In the genomic region with DNA sequence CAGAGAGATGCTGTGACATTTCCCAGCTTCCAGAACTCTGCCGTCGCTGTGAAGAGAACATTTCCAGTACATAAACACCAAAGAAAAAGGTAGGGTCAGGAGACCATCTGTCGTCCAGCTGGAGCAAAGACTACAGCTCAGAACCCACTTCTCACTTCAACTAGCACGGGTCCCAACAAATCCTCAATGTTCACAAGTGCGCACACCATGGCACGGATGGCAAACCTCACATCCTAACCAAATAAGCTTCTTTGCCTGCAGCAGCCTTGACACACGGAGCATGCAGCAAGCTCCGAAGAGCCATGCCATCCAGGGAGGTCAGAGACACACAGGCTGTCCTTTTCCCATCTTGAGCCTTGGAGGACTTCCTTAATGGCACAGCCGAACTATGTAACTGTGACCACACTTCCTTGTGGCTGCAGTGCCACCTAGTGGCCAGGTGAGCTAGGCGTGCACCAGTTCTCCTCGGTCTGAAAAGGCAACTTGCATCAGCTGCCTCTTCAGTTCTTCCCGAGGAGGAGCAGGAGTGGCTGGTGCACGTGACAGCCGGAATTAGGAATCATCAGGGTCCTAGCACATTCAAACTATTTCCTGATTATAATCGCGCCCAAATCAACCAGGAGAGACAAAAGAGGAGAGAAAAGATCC, we compare ENCODE assay signal across 8 mouse cellular contexts.
DNase-seq lines count a peak whose midpoint lies in the region; ATAC-seq and TF ChIP-seq lines count a peak whose summit lies in the region.

No protein-coding gene starts in this region.

- H3K36me3 ChIP-seq in MEL (ENCODE audit: control insufficient read depth in 1 of 2, insufficient read depth in 2 of 2, low read length in 2 of 2) = peaks cover 0 to 22% of the 10 kb centered on the region in 2 experiments; a peak in 2 of 4 replicates
- no peaks in the 10 kb centered on the region for H3K36me3 ChIP-seq in forebrain, embryonic 15.5 days
- no peaks in the 10 kb centered on the region for H3K36me3 ChIP-seq in lung, embryonic 15.5 days
- no peaks in the 10 kb centered on the region for H3K36me3 ChIP-seq in thymus, adult 2 months (ENCODE audit: control insufficient read depth, insufficient read depth, low read length)

- peak; percentile 90 for DNase-seq in MEL (ENCODE audit: low read depth, low spot score)
- peak; percentile 77 for DNase-seq in cerebellum, adult 11-12 months
- peak; percentile 67 to 82 for DNase-seq in layer of hippocampus, adult 2 months (ENCODE audit: low spot score in 2 of 2)
- peak; percentile 44 for DNase-seq in ovary, adult 18-20 months (ENCODE audit: low spot score)
- DNase-seq in thymus, adult 2 months = peak; percentile 71

- H3K9ac ChIP-seq in MEL (ENCODE audit: control insufficient read depth, low read depth, low read length, poor library complexity, severe bottlenecking) = no peak overlapping the region
- H3K9ac ChIP-seq in forebrain, embryonic 15.5 days (replicated peaks) = no peak overlapping the region
- H3K9ac ChIP-seq in lung, embryonic 15.5 days = no peak overlapping the region

- no peak for TF ChIP-seq POLR2A in MEL (IDR thresholded peaks at IDR 0.05; ENCODE audit: control insufficient read depth in 1 of 2, insufficient read depth in 1 of 2, low read depth in 1 of 2, low read length in 2 of 2, poor library complexity in 1 of 2)
- TF ChIP-seq POLR2A in thymus, adult 2 months (IDR thresholded peaks at IDR 0.05; ENCODE audit: control insufficient read depth, extremely low read depth, insufficient read depth, low read length, poor library complexity) = no peak

- TF ChIP-seq EP300 in MEL (IDR thresholded peaks at IDR 0.05; ENCODE audit: low read depth in 1 of 2, low read length in 2 of 2) = 0 out of 4 replicates have a peak, but pooled peaks of 1 of the 2 experiments have one; percentile 14

- H3K9me3 ChIP-seq in MEL (replicated peaks; ENCODE audit: insufficient read depth, low read length) = no peaks in the 10 kb centered on the region
- no peaks in the 10 kb centered on the region for H3K9me3 ChIP-seq in forebrain, embryonic 15.5 days
- no peaks in the 10 kb centered on the region for H3K9me3 ChIP-seq in lung, embryonic 15.5 days

- 35% methylated on average over 16 of the region's 16 CpGs for WGBS in forebrain, embryonic 15.5 days
- WGBS in lung, embryonic 15.5 days = 30% methylated on average over 16 of the region's 16 CpGs
- whole genome bisulfite sequencing in thymus, adult 2 months = 38% methylated on average over 16 of the region's 16 CpGs

- no peak overlapping the region for H3K27ac ChIP-seq in MEL (ENCODE audit: control insufficient read depth, low read depth, low read length)
- no peak overlapping the region for H3K27ac ChIP-seq in forebrain, embryonic 15.5 days (replicated peaks)
- H3K27ac ChIP-seq in layer of hippocampus, adult 2 months = no peak overlapping the region
- H3K27ac ChIP-seq in lung, embryonic 15.5 days = no peak overlapping the region
- H3K27ac ChIP-seq in thymus, adult 2 months (ENCODE audit: control insufficient read depth, insufficient read depth, low read length) = no peak overlapping the region

- H3K4me3 ChIP-seq in MEL (ENCODE audit: control insufficient read depth in 1 of 2, insufficient read depth in 1 of 2, low read depth in 2 of 2, low read length in 2 of 2) = no peak overlapping the region
- no peak overlapping the region for H3K4me3 ChIP-seq in forebrain, embryonic 15.5 days
- H3K4me3 ChIP-seq in layer of hippocampus, adult 2 months = no peak overlapping the region
- no peak overlapping the region for H3K4me3 ChIP-seq in lung, embryonic 15.5 days
- no peak overlapping the region for H3K4me3 ChIP-seq in thymus, adult 2 months (ENCODE audit: control insufficient read depth, insufficient read depth, low read length)

- no peaks in the 10 kb centered on the region for H3K27me3 ChIP-seq in MEL (ENCODE audit: control insufficient read depth in 1 of 2, insufficient read depth in 2 of 2, low read length in 2 of 2)
- no peaks in the 10 kb centered on the region for H3K27me3 ChIP-seq in forebrain, embryonic 15.5 days
- H3K27me3 ChIP-seq in lung, embryonic 15.5 days = peaks cover 3% of the 10 kb centered on the region; the same call in 1 of the 2 replicates
- H3K27me3 ChIP-seq in thymus, adult 2 months (ENCODE audit: control insufficient read depth, insufficient read depth, low read length) = no peaks in the 10 kb centered on the region

- no peak; the same call in none of the 2 replicates for TF ChIP-seq RAD21 in MEL (IDR thresholded peaks at IDR 0.05; ENCODE audit: low read depth, low read length)

- no peaks in the 10 kb centered on the region for H3K79me2 ChIP-seq in MEL (ENCODE audit: control insufficient read depth, insufficient read depth, low read length, poor library complexity)

- peak; percentile 90 to 98 (median 95) for TF ChIP-seq CTCF in MEL (IDR thresholded peaks at IDR 0.05 in 2 of 3, conservative IDR thresholded peaks at IDR 0.05 in 1 of 3; ENCODE audit: control insufficient read depth in 1 of 3, insufficient read depth in 1 of 3, low read depth in 2 of 3, low read length in 3 of 3, poor library complexity in 1 of 3, severe bottlenecking in 1 of 3)
- peak; percentile 95 for TF ChIP-seq CTCF in layer of hippocampus, adult 2 months (conservative IDR thresholded peaks at IDR 0.05)
- peak; percentile 80; the same call in 1 of the 2 replicates for TF ChIP-seq CTCF in thymus, adult 2 months (IDR thresholded peaks at IDR 0.05; ENCODE audit: borderline replicate concordance, control insufficient read depth, extremely low read depth, insufficient read depth, low read length, poor library complexity)

- peaks cover 2 to 21% of the 10 kb centered on the region in 2 experiments for H3K4me1 ChIP-seq in MEL (ENCODE audit: control insufficient read depth in 1 of 2, insufficient read depth in 2 of 2, low read length in 2 of 2)
- H3K4me1 ChIP-seq in forebrain, embryonic 15.5 days = peaks cover 4% of the 10 kb centered on the region; the same call in 1 of the 2 replicates
- H3K4me1 ChIP-seq in lung, embryonic 15.5 days = no peaks in the 10 kb centered on the region; the same call in 1 of the 2 replicates
- H3K4me1 ChIP-seq in thymus, adult 2 months (replicated peaks; ENCODE audit: control insufficient read depth, insufficient read depth, low read length) = no peaks in the 10 kb centered on the region

- H3K4me2 ChIP-seq in forebrain, embryonic 15.5 days (replicated peaks) = no peak overlapping the region
- no peak overlapping the region for H3K4me2 ChIP-seq in lung, embryonic 15.5 days

- peak; percentile 93 for ATAC-seq in forebrain, embryonic 15.5 days (replicated peaks)
- peak; percentile 93 to 98 for ATAC-seq in hematopoietic stem cell, adult 5-6 weeks (replicated peaks in 1 of 2; ENCODE audit: insufficient read depth in 1 of 2, low FRiP score in 2 of 2, low TSS enrichment in 1 of 2, low read depth in 1 of 2, poor library complexity in 2 of 2, severe bottlenecking in 2 of 2)
- peak; percentile 67 for ATAC-seq in lung, embryonic 15.5 days (ENCODE audit: borderline replicate concordance, extremely low read depth, low FRiP score, low TSS enrichment)

TF ChIP-seq in MEL, 35 proteins besides CTCF, POLR2A, EP300 and RAD21 (continues in another document):
- TF ChIP-seq NRF1 (IDR thresholded peaks at IDR 0.05; ENCODE audit: insufficient read depth, low read depth, low read length, poor library complexity, severe bottlenecking) (no peak), ZC3H11A (IDR thresholded peaks at IDR 0.05; ENCODE audit: low read depth, low read length) (peak; percentile 99), MAFK (IDR thresholded peaks at IDR 0.05; ENCODE audit: borderline replicate concordance, low read depth, low read length) (no peak), USF2 (IDR thresholded peaks at IDR 0.05; ENCODE audit: borderline replicate concordance in 1 of 2, insufficient read depth in 1 of 2, low read depth in 1 of 2, low read length in 2 of 2) (0 out of 4 replicates have a peak, but pooled peaks of 1 of the 2 experiments have one; percentile 13), ELF1 (IDR thresholded peaks at IDR 0.05; ENCODE audit: low read depth, low read length) (peak; percentile 52; the same call in 1 of the 2 replicates), NELFE (IDR thresholded peaks at IDR 0.05; ENCODE audit: low read depth, low read length) (no peak), GATA1 (IDR thresholded peaks at IDR 0.05; ENCODE audit: low read depth, low read length) (0 out of 2 replicates have a peak, but pooled peaks have one; percentile 5), GABPA (IDR thresholded peaks at IDR 0.05; ENCODE audit: low read depth, low read length) (no peak), MYC (IDR thresholded peaks at IDR 0.05; ENCODE audit: low read depth, low read length) (peak; percentile 57; the same call in 1 of the 2 replicates), UBTF (IDR thresholded peaks at IDR 0.05; ENCODE audit: borderline replicate concordance, insufficient read depth, low read depth, low read length) (no peak), HCFC1 (IDR thresholded peaks at IDR 0.05; ENCODE audit: low read depth, low read length) (no peak), ETS1 (IDR thresholded peaks at IDR 0.05; ENCODE audit: low read depth, low read length) (no peak), TAL1 (IDR thresholded peaks at IDR 0.05; ENCODE audit: low read length) (no peak), MYB (IDR thresholded peaks at IDR 0.05; ENCODE audit: low read depth, low read length) (no peak), MXI1 (IDR thresholded peaks at IDR 0.05; ENCODE audit: low read depth, low read length) (no peak), ZKSCAN1 (IDR thresholded peaks at IDR 0.05; ENCODE audit: low read depth, low read length) (no peak), TCF12 (IDR thresholded peaks at IDR 0.05; ENCODE audit: low read depth, low read length) (no peak), MAZ (IDR thresholded peaks at IDR 0.05; ENCODE audit: low read depth, low read length) (no peak), SMC3 (IDR thresholded peaks at IDR 0.05; ENCODE audit: low read depth, low read length) (peak; percentile 99), E2F4 (IDR thresholded peaks at IDR 0.05; ENCODE audit: borderline replicate concordance, low read depth, low read length) (no peak), ZNF384 (IDR thresholded peaks at IDR 0.05; ENCODE audit: low read depth, low read length) (0 out of 2 replicates have a peak, but pooled peaks have one; percentile 15), KAT2A (conservative IDR thresholded peaks at IDR 0.05; ENCODE audit: low read depth, low read length) (no peak), BHLHE40 (IDR thresholded peaks at IDR 0.05; ENCODE audit: borderline replicate concordance, low read depth, low read length) (peak; percentile 83), CHD2 (IDR thresholded peaks at IDR 0.05; ENCODE audit: low read length) (no peak), MEF2A (IDR thresholded peaks at IDR 0.05; ENCODE audit: extremely low read depth, insufficient replicate concordance, low read depth, low read length, poor library complexity, severe bottlenecking) (no peak), CHD1 (IDR thresholded peaks at IDR 0.05; ENCODE audit: low read depth, low read length) (no peak), POLR2AphosphoS5 (IDR thresholded peaks at IDR 0.05; ENCODE audit: borderline replicate concordance, low read depth, low read length) (no peak), JUND (IDR thresholded peaks at IDR 0.05; ENCODE audit: low read depth, low read length) (no peak)
